Comparison of ENCODE assay signal across 30 mouse cellular contexts in the genomic region with DNA sequence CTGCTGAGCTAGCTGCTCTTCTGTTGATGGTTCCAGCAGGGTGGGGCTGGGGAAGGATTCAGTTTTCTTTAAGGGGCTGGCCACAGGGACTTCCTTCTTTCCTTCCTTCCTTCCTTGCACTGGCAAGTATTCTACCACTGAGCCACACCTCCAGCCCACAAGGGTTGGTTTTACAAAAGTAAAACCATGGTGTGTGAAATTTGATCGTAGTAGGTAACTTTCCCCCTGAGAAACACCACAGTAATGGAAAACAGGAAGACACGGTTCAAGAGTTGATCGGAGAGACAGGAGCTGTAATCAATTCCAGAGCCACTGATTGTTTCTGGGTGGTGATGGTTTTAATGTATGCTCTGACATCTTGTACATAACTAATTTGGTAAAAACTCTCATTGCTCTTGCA. TPM values are rescaled to one million over a fixed set of nuclear protein-coding genes. Genes with fewer than 3 reads are reported as not detected.
A peak's percentile ranks its signal among the peaks of the same experiment; 100 is the strongest.
DNase-seq lines count a peak whose midpoint lies in the region; ATAC-seq lines count a peak whose summit lies in the region.
"Had no signal": no experiment of that assay in that cellular context is flagged by ENCODE, and none has a peak within 500 bp of the region (broad histone marks: within the 10 kb centered on the region; RNA-seq: fewer than 3 reads in every experiment).

No protein-coding gene starts in this region.

- peak; percentile 37 for DNase-seq in embryo, embryonic 11 days
- DNase-seq in embryo, embryonic 9.5 days (ENCODE audit: extremely low spot score), result no peak
- DNase-seq in induced T-regulatory cell, adult 2 months (ENCODE audit: low read depth), result peak; percentile 21
- no peak for DNase-seq in adrenal gland, adult 2 months
- no peak for DNase-seq in layer of hippocampus, adult 8-10 months (ENCODE audit: low spot score in 2 of 2)
- DNase-seq: adrenal gland, adult 8-10 months; cerebellum, adult 8-10 months; cerebellum, postnatal 25 days; heart, postnatal 10 days; kidney, adult 9 months; kidney, postnatal 10 days; liver; lung, embryonic 14.5 days; lung, postnatal 14 days; thymus, adult 2 months; thymus, postnatal 36 days had no signal

- H3K9me3 ChIP-seq in embryonic facial prominence, embryonic 12.5 days, result no peaks in the 10 kb centered on the region
- H3K9me3 ChIP-seq in hindbrain, embryonic 13.5 days, result no peaks in the 10 kb centered on the region
- H3K9me3 ChIP-seq: embryonic facial prominence, embryonic 15.5 days; forebrain, embryonic 13.5 days; heart, embryonic 13.5 days; midbrain, embryonic 12.5 days; neural tube, embryonic 13.5 days had no signal

- no peak for ATAC-seq in embryonic facial prominence, embryonic 12.5 days (ENCODE audit: insufficient number of reproducible peaks, insufficient read depth, low FRiP score, low TSS enrichment)
- ATAC-seq in megakaryocyte progenitor cell, adult 5-6 weeks (replicated peaks; ENCODE audit: poor library complexity), result peak; percentile 26; the same call in 1 of the 2 replicates
- ATAC-seq in hindbrain, embryonic 13.5 days (ENCODE audit: low FRiP score), result no peak
- ATAC-seq: forebrain, embryonic 13.5 days; hindbrain, postnatal 0 days; intestine, embryonic 16.5 days had no signal

- H3K4me3 ChIP-seq in embryonic facial prominence, embryonic 12.5 days, result no peak overlapping the region
- H3K4me3 ChIP-seq in hindbrain, embryonic 13.5 days, result no peak overlapping the region
- H3K4me3 ChIP-seq: embryonic facial prominence, embryonic 15.5 days; forebrain, embryonic 13.5 days; heart, embryonic 13.5 days; left cerebral cortex, adult 2 months; megakaryocyte, embryonic 14.5 days; midbrain, embryonic 12.5 days; myocyte; neural tube, embryonic 13.5 days had no signal

- WGBS in embryonic facial prominence, embryonic 12.5 days, result 19% methylated on average over 3 of the region's 3 CpGs
- WGBS in hindbrain, embryonic 13.5 days, result 77% methylated on average over 3 of the region's 3 CpGs

- peaks cover 44% of the 10 kb centered on the region for H3K4me1 ChIP-seq in embryonic facial prominence, embryonic 12.5 days
- H3K4me1 ChIP-seq in hindbrain, embryonic 13.5 days (replicated peaks), result peaks cover 30% of the 10 kb centered on the region
- H3K4me1 ChIP-seq: megakaryocyte, embryonic 14.5 days had no signal

- H3K36me3 ChIP-seq in embryonic facial prominence, embryonic 12.5 days, result no peaks in the 10 kb centered on the region
- no peaks in the 10 kb centered on the region for H3K36me3 ChIP-seq in hindbrain, embryonic 13.5 days
- H3K36me3 ChIP-seq: embryonic facial prominence, embryonic 15.5 days; heart, embryonic 13.5 days; midbrain, embryonic 12.5 days; neural tube, embryonic 13.5 days had no signal

- no peak overlapping the region for H3K4me2 ChIP-seq in embryonic facial prominence, embryonic 12.5 days (replicated peaks)
- no peak overlapping the region for H3K4me2 ChIP-seq in hindbrain, embryonic 13.5 days
- H3K4me2 ChIP-seq: embryonic facial prominence, embryonic 15.5 days; forebrain, embryonic 13.5 days; heart, embryonic 13.5 days; lung, embryonic 14.5 days; midbrain, embryonic 12.5 days; neural tube, embryonic 13.5 days had no signal

- peak overlapping the region; percentile 58; the same call in 1 of the 2 replicates for H3K27ac ChIP-seq in embryonic facial prominence, embryonic 12.5 days
- H3K27ac ChIP-seq in hindbrain, embryonic 13.5 days, result no peak overlapping the region
- H3K27ac ChIP-seq: embryonic facial prominence, embryonic 15.5 days; forebrain, embryonic 13.5 days; heart, embryonic 13.5 days; hindbrain, postnatal 0 days; left cerebral cortex, adult 2 months; liver, embryonic 14.5 days; midbrain, embryonic 12.5 days; neural tube, embryonic 13.5 days had no signal

- H3K27me3 ChIP-seq in embryonic facial prominence, embryonic 12.5 days, result no peaks in the 10 kb centered on the region
- H3K27me3 ChIP-seq in hindbrain, embryonic 13.5 days, result no peaks in the 10 kb centered on the region
- H3K27me3 ChIP-seq: embryonic facial prominence, embryonic 15.5 days; forebrain, embryonic 13.5 days; heart, embryonic 13.5 days; midbrain, embryonic 12.5 days; neural tube, embryonic 13.5 days had no signal

- no peak overlapping the region for H3K9ac ChIP-seq in embryonic facial prominence, embryonic 12.5 days
- no peak overlapping the region for H3K9ac ChIP-seq in hindbrain, embryonic 13.5 days
- H3K9ac ChIP-seq: embryonic facial prominence, embryonic 15.5 days; forebrain, embryonic 13.5 days; heart, embryonic 13.5 days; liver, embryonic 14.5 days; lung, embryonic 14.5 days; midbrain, embryonic 12.5 days; neural tube, embryonic 13.5 days had no signal

RNA-seq across cellular contexts. Expression of a gene that starts 18.6 kb away (rescaled TPM):
- polyA plus RNA-seq in embryonic facial prominence, embryonic 12.5 days (2016; fragmentation: Nextera tagmentation; extraction: Ambion mirVana), result 11.9 and 12.6 TPM in 2 replicates
- total RNA-seq in megakaryocyte progenitor cell, adult 5-6 weeks (2015), result 11.3 and 16.1 TPM in 2 replicates
- 7.4 and 8.3 TPM in 2 replicates for total RNA-seq in megakaryocyte progenitor cell, adult 5-6 weeks (2017)
- 10 to 100 TPM; 34.0 to 44.3 TPM for total RNA-seq in adrenal gland, adult 2 months (2021)
- 17.5 and 19.9 TPM in 2 replicates for polyA plus RNA-seq in adrenal gland, adult 2 months (2012; rRNA removed)
- 100 to 1,000 TPM in 1 of 4 experiments, 10 to 100 TPM in 3; 78.3 to 102 (median 90.8) TPM for total RNA-seq in layer of hippocampus, adult 8-10 months (2022)
- 33.8 and 34.5 TPM in 2 replicates for polyA plus RNA-seq in hindbrain, embryonic 13.5 days (2015; fragmentation: Nextera tagmentation; extraction: Ambion mirVana)

RNA-seq across cellular contexts. Expression of a gene that starts 34.0 kb away (rescaled TPM):
- 11.4 and 11.8 TPM in 2 replicates for polyA plus RNA-seq in embryonic facial prominence, embryonic 12.5 days (2016; fragmentation: Nextera tagmentation; extraction: Ambion mirVana)
- 5.3 and 8.0 TPM in 2 replicates for total RNA-seq in megakaryocyte progenitor cell, adult 5-6 weeks (2015)
- total RNA-seq in megakaryocyte progenitor cell, adult 5-6 weeks (2017), result 6.7 and 7.9 TPM in 2 replicates
- 10 to 100 TPM in 1 of 2 experiments, 1 to 10 TPM in 1; 9.1 to 11.2 TPM for total RNA-seq in adrenal gland, adult 2 months (2021)
- polyA plus RNA-seq in adrenal gland, adult 2 months (2012; rRNA removed), result 19.2 and 24.0 TPM in 2 replicates
- 10 to 100 TPM; 12.1 to 14.2 (median 13.1) TPM for total RNA-seq in layer of hippocampus, adult 8-10 months (2022)
- polyA plus RNA-seq in hindbrain, embryonic 13.5 days (2015; fragmentation: Nextera tagmentation; extraction: Ambion mirVana), result 13.9 and 14.7 TPM in 2 replicates

Comparison
In these comparisons a context has a peak if more than half of its experiments do, and no peak if none do; other contexts are left out.
1. DNase-seq: peak in embryo, embryonic 11 days (single experiment) and induced T-regulatory cell, adult 2 months (single experiment); none in embryo, embryonic 9.5 days (single experiment), adrenal gland, adult 2 months (single experiment) and layer of hippocampus, adult 8-10 months (0 of 2).